Mouse (Mus musculus) cerebellum, adult 2 months (tissue): ENCODE results near the gene Pdcd6. TPM values are rescaled to one million over a fixed set of nuclear protein-coding genes. Genes with fewer than 3 reads are reported as not detected.

Experiments used
- DNase-seq, 2 experiments: peaks; one replicate each; pipeline ENCODE4 v3.0.0; 2021
- H3K27ac ChIP-seq: fragments of 200-500 bp; 2 replicates; pipeline ENCODE4 v1.5.1; 2012; ENCODE audit warnings: low read length, control low read depth, inconsistent platforms; ENCODE audit not compliant: insufficient read depth
- H3K27me3 ChIP-seq: fragments of 200-500 bp; 2 replicates; pipeline ENCODE4 v1.6.1; 2012; ENCODE audit warnings: inconsistent platforms, mild to moderate bottlenecking, low read length, moderate library complexity; ENCODE audit not compliant: control insufficient read depth, insufficient read depth
- H3K4me1 ChIP-seq: fragments of 200-500 bp; 2 replicates; pipeline ENCODE4 v1.6.1; 2011; ENCODE audit warnings: low read length; ENCODE audit not compliant: control insufficient read depth, insufficient read depth
- H3K4me3 ChIP-seq: fragments of 200-500 bp; replicated peaks from 2 replicates; pipeline ENCODE3; 2011; ENCODE audit warnings: mild to moderate bottlenecking, low read depth, low read length, control low read depth; ENCODE audit not compliant: insufficient read depth
- CTCF ChIP-seq: fragments of 200-500 bp; IDR thresholded peaks from 2 replicates; pipeline ENCODE4 v1.5.1; 2011; ENCODE audit warnings: low read depth, mild to moderate bottlenecking, control low read depth, low read length, moderate library complexity, borderline replicate concordance; ENCODE audit not compliant: insufficient read depth
- POLR2A ChIP-seq: fragments of 200-500 bp; IDR thresholded peaks from 2 replicates; pipeline ENCODE4 v1.6.1; 2011; ENCODE audit warnings: low read length, control low read depth, borderline replicate concordance; ENCODE audit not compliant: insufficient read depth
- WGBS: fragments of 180-500 bp; shearing (Covaris S2); methylation state at CpG from one replicate; pipeline ENCODE4 v1.1.7; 2018; 5-methylcytosine and 5-hydroxymethylcytosine counted together
- polyA plus RNA-seq: library from polyadenylated mRNA; depleted of rRNA; stranded (reverse); fragments of >200 nt; gene quantifications from 2 replicates; pipeline ENCODE4 v1.2.3, GENCODE M21; 2012

The Pdcd6 gene
- polyA plus RNA-seq, 1 experiment = 144 TPM

DNA sequence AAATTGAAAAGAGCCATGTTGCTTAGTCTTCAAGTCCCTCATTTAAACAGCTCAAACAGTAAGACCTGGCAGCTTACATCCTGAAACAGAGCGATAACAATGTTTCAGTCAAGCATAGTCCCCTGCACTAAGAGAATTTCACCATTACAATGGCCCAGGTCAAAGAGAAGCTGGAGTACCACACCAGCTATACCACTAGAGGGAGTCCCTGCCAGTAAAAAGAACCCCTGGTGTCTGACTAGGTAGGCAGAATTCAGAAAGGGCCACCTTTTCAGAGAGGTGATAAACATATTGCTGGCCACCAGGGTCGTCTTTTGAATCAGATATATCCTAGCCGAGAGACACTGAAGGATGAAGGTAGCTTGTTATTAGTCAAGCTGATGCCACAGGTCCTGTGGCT, 23.7 kb upstream of the Pdcd6 start:
- no peak for DNase-seq
- 38% methylated on average over 3 of the region's 3 CpGs for WGBS
- TF ChIP-seq CTCF = peak; percentile 40; the same call in 1 of the 2 replicates
- no peak for TF ChIP-seq POLR2A
- H3K27ac ChIP-seq = no peak overlapping the region
- no peaks in the 10 kb centered on the region for H3K4me1 ChIP-seq
- H3K27me3 ChIP-seq = no peaks in the 10 kb centered on the region
- H3K4me3 ChIP-seq = no peak overlapping the region

DNA sequence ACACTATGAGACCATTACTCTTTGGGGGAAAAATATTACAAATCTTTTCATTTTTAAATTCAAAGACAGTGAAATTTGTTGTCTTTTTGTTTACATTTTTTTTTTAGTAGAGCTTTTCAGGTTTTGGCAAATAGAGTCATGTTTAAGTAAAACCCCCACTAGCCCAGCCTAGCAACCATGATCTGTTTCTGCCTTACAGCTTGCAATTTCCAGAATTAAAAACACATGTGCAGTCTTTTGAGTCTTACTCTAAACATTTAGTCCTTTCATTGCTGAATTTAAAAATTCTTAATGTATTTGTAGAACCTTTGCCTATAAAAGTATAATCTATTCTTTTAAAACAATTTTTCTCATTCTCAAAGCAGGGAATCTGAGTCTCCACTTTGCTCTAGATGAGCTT, 11.9 kb upstream of the Pdcd6 start:
- Histone ChIP-seq H3K4me1 (no peaks in the 10 kb centered on the region), H3K27me3 (no peaks in the 10 kb centered on the region), H3K27ac (no peak overlapping the region), H3K4me3 (no peak overlapping the region)
- no peak for DNase-seq
- TF ChIP-seq CTCF (no peak), POLR2A (no peak)

DNA sequence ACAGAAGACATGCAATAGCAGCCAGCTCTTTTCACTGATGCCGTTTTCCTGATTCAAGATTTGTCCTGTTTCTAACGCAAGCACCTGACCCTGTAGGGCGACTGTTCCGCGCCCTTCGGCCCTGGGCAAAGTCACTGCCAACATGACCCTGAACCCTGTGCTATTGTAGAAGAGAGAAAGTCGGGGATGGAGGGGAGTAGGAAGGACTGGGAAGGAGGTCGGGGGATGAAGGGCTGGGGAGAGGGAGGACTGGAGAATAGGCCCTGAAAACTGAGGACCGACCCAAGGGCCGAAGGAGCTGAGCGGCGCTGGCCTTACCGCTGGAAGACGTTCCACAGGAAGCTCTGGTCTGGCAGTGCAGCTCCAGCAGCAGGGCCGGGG, 601 bp downstream of the Pdcd6 start:
- DNase-seq = no peak
- H3K4me3 ChIP-seq = peak overlapping the region; percentile 79
- H3K4me1 ChIP-seq = no peaks in the 10 kb centered on the region
- WGBS = 2% methylated on average over 15 of the region's 15 CpGs
- H3K27me3 ChIP-seq = no peaks in the 10 kb centered on the region
- TF ChIP-seq POLR2A (no peak), CTCF (no peak)
- H3K27ac ChIP-seq = peak overlapping the region; percentile 23; the same call in 1 of the 2 replicates

DNA sequence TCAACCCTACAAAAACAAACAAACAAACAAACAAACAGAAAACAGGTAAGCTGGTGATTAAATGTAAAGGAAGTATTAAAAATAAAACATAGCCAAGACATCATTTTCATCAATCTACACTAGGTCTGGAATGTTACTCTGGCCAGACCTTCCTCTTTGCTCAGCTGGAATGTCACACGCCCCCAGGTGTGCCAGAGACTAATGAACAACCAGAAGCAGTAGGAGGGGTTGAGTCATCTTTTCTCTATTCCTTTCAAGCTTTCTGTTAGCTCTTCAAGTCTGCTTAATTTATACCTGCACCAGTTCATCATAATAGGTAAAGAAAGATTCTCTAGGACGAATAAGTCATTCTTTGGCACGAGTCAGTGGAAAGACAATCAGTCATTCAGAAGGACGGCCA, 994 bp downstream of the Pdcd6 start:
- no peak overlapping the region for H3K27ac ChIP-seq
- peak overlapping the region; percentile 79 for H3K4me3 ChIP-seq
- WGBS = 23% methylated on average over 4 of the region's 4 CpGs
- no peak for TF ChIP-seq CTCF
- no peaks in the 10 kb centered on the region for H3K27me3 ChIP-seq
- no peak for DNase-seq
- H3K4me1 ChIP-seq = no peaks in the 10 kb centered on the region

DNA sequence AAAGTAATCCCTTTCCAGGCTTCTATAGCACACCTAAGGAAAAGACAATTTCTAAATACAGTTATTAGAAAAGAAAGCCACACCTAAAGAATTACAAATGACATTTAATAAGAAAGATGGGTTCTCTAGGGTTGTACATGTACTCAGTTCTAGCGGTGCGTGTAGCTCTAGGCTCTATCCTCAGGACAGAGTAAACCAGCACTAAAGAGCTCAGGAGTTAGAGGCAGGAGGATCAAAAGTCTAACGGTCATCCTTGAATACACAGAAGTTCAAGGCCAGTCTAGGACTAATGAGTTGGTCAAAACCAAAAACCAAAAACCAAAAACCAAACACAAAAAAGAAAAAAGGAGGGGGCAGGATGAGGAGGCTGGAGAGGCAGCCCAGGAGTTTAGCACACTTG, 2.8 kb downstream of the Pdcd6 start:
- WGBS = 98% methylated on average over 3 of the region's 3 CpGs
- DNase-seq = no peak
- Histone ChIP-seq H3K4me1 (no peaks in the 10 kb centered on the region), H3K27ac (no peak overlapping the region), H3K27me3 (no peaks in the 10 kb centered on the region), H3K4me3 (no peak overlapping the region)
- TF ChIP-seq POLR2A (no peak), CTCF (no peak)

DNA sequence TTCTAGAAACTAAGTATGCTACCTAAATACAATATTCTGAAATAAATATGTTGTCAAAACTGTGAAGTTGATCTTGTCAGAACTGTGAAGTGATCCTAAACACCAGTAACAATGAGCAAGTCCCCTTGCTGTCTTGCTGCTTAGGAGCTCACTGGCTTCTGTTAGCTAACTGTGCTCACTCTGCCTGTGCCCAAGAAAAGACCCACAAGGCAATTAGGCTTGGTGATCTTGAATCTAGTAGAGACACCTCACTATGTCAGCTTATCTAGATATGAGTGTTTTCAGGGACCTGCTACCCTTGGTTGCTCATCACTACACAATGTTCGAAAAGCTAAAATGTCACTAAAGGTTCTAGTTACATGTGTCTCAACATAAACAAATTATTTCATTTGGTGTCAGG, 11.6 kb downstream of the Pdcd6 start:
- WGBS = 100% methylated on average over 1 of the region's 1 CpGs
- TF ChIP-seq POLR2A (no peak), CTCF (no peak)
- DNase-seq = no peak
- no peak overlapping the region for H3K4me3 ChIP-seq
- no peaks in the 10 kb centered on the region for H3K4me1 ChIP-seq
- no peak overlapping the region for H3K27ac ChIP-seq
- no peaks in the 10 kb centered on the region for H3K27me3 ChIP-seq

DNA sequence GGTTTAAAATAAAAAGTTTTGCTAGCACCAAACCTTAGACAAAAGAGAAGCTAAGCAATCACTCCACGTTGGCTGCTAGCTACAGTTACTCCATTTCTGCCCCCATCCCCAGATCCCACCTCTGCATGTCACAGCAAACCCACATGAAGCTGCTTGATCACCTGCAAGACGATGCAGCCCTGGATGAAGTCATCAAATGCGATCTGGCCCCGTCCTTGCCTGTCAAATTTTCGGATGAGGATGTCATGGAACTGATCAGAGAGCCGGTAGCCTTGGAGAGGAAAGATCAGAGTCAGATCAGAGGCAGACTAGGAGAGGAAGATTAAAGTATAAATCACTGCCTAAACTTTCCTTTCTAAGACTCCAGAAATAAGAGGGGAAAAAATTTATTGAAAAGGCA, 12.0 kb downstream of the Pdcd6 start:
- TF ChIP-seq POLR2A = no peak
- TF ChIP-seq CTCF = no peak
- Histone ChIP-seq H3K4me3 (no peak overlapping the region), H3K27ac (no peak overlapping the region), H3K4me1 (no peaks in the 10 kb centered on the region), H3K27me3 (no peaks in the 10 kb centered on the region)
- WGBS = 83% methylated on average over 6 of the region's 6 CpGs
- DNase-seq = no peak

DNA sequence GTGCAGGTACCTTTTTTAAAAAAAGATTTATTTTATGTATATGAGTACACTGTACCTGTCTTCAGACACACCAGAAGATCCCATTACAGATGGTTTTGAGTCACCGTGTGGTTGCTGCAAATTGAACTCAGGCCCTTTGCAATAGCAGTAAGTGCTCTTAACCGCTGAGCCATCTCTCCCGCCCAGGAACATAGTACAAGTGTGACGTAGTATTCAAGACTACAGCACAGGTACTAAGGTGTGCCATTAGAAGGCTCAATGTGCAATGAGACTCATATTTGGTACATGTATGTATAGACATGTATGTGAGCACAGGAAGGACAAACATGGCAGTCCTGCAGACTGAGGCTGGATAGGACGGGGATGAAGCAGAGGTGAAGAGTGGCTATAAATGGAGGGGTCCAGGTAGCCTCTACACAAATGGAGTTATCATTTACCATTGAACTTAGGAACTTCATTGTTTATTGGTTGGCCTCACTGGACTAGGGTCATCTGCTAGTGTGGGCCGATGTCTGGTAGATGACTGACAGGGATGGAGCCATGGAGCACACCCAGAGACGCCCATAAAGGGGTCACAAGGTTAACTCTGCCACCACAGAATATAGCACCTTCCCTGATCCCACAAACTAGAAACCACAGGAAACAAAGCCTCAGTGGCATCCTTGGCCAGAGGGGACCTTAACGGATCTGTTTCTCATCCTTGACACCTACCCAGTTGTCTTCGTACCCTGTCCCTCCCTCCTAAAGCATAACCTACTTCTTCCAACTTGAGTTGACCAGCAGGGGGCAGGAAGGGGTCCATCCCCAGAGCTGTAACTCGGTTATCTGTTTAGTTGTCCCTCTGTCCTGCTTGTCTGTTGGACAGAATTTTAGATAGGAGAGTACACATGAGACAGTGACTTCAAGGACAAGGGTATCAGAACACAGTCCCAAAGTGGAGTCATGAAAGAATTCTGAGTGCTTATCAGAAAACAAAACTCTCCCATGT, 15.0 kb downstream of the Pdcd6 start:
- H3K27ac ChIP-seq = no peak overlapping the region
- H3K27me3 ChIP-seq = no peaks in the 10 kb centered on the region
- no peak for TF ChIP-seq POLR2A
- TF ChIP-seq CTCF = no peak
- H3K4me3 ChIP-seq = no peak overlapping the region
- DNase-seq = no peak
- no peaks in the 10 kb centered on the region for H3K4me1 ChIP-seq
- 80% methylated on average over 10 of the region's 10 CpGs for WGBS
